Mouse (Mus musculus) embryonic facial prominence, embryonic 13.5 days (tissue): ENCODE measurements at regions not wholly inside any gene's neighbourhood (a gene's known extent, or its start where the extent isn't known, plus 50 kb on each side); places are given as distances from the start of the nearest gene placed in this dataset.

Source experiments
- ATAC-seq: fragments of 200-750 bp; cut with Nextera tagmentation; 2 replicates; pipeline ENCODE4 v1.8.0; 2017; ENCODE audit warnings: low read depth; ENCODE audit not compliant: insufficient number of reproducible peaks, insufficient read depth, low FRiP score, low TSS enrichment
- H3K27ac ChIP-seq: fragments of 300-500 bp; sonication (generic); 2 replicates; pipeline ENCODE4 v1.5.1; 2015; ENCODE audit warnings: moderate library complexity, mild to moderate bottlenecking, inconsistent platforms
- H3K27me3 ChIP-seq: fragments of 300-500 bp; sonication (generic); 2 replicates; pipeline ENCODE4 v1.6.1; 2015; ENCODE audit warnings: mild to moderate bottlenecking, inconsistent platforms
- H3K36me3 ChIP-seq: fragments of 300-500 bp; sonication (generic); 2 replicates; pipeline ENCODE4 v1.6.1; 2015; ENCODE audit warnings: mild to moderate bottlenecking, inconsistent platforms
- H3K4me1 ChIP-seq: fragments of 300-500 bp; sonication (generic); 2 replicates; pipeline ENCODE4 v1.6.1; 2015; ENCODE audit warnings: inconsistent platforms
- H3K4me2 ChIP-seq: fragments of 300-500 bp; sonication (generic); 2 replicates; pipeline ENCODE4 v1.6.1; 2015; ENCODE audit warnings: moderate library complexity, mild to moderate bottlenecking, inconsistent platforms
- H3K4me3 ChIP-seq: fragments of 300-500 bp; sonication (generic); 2 replicates; pipeline ENCODE4 v1.5.1; 2015; ENCODE audit warnings: mild to moderate bottlenecking, inconsistent platforms
- H3K9ac ChIP-seq: fragments of 300-500 bp; sonication (generic); 2 replicates; pipeline ENCODE4 v1.6.1; 2015; ENCODE audit warnings: mild to moderate bottlenecking, inconsistent platforms
- H3K9me3 ChIP-seq: fragments of 300-500 bp; sonication (generic); 2 replicates; pipeline ENCODE4 v1.6.1; 2016; ENCODE audit warnings: inconsistent platforms
- WGBS: fragments of 180-500 bp; shearing (Covaris S2); methylation state at CpG from one replicate; pipeline ENCODE4 v1.1.7; 2015; ENCODE audit warnings: mixed read lengths; 5-methylcytosine and 5-hydroxymethylcytosine counted together

- WGBS: 92% methylated on average over 4 of the region's 4 CpGs
- Histone ChIP-seq H3K9me3 (no peaks in the 10 kb centered on the region), H3K4me3 (no peak overlapping the region), H3K27me3 (no peaks in the 10 kb centered on the region), H3K36me3 (no peaks in the 10 kb centered on the region), H3K9ac (no peak overlapping the region), H3K27ac (no peak overlapping the region), H3K4me1 (peaks cover 3% of the 10 kb centered on the region), H3K4me2 (no peak overlapping the region)
- no peak for ATAC-seq
These were observed 127.9 kb downstream of the Opa1 start for GRCm38 (mm10) chr16:29706996-29707395.

GRCm38 (mm10) chr16:29707656-29708055 is 128.5 kb downstream of the Opa1 start:
- Histone ChIP-seq H3K27ac (no peak overlapping the region), H3K4me3 (no peak overlapping the region), H3K9me3 (no peaks in the 10 kb centered on the region), H3K36me3 (no peaks in the 10 kb centered on the region), H3K4me2 (no peak overlapping the region), H3K9ac (no peak overlapping the region), H3K27me3 (no peaks in the 10 kb centered on the region), H3K4me1 (peaks cover 9% of the 10 kb centered on the region)
- WGBS: 93% methylated on average over 11 of the region's 11 CpGs
- no peak for ATAC-seq

- 88% methylated on average over 4 of the region's 4 CpGs for WGBS
- Histone ChIP-seq H3K4me3 (no peak overlapping the region), H3K27ac (no peak overlapping the region), H3K9me3 (no peaks in the 10 kb centered on the region), H3K4me2 (no peak overlapping the region), H3K9ac (no peak overlapping the region), H3K4me1 (peaks cover 10% of the 10 kb centered on the region), H3K27me3 (no peaks in the 10 kb centered on the region), H3K36me3 (no peaks in the 10 kb centered on the region)
- ATAC-seq: no peak
These were observed 129.9 kb downstream of the Opa1 start for GRCm38 (mm10) chr16:29709072-29709471.

- no peak overlapping the region for H3K27ac ChIP-seq
- H3K27me3 ChIP-seq: no peaks in the 10 kb centered on the region
- H3K4me3 ChIP-seq: no peak overlapping the region
- no peaks in the 10 kb centered on the region for H3K9me3 ChIP-seq
- no peak overlapping the region for H3K4me2 ChIP-seq
- no peak for ATAC-seq
- H3K9ac ChIP-seq: no peak overlapping the region
- no peaks in the 10 kb centered on the region for H3K36me3 ChIP-seq
- peaks cover 23% of the 10 kb centered on the region for H3K4me1 ChIP-seq
These were observed 132.3 kb downstream of the Opa1 start for GRCm38 (mm10) chr16:29711386-29711785.

GRCm38 (mm10) chr16:29711912-29712681 is 133.0 kb downstream of the Opa1 start:
- Histone ChIP-seq H3K9me3 (no peaks in the 10 kb centered on the region), H3K9ac (no peak overlapping the region), H3K36me3 (no peaks in the 10 kb centered on the region), H3K27ac (no peak overlapping the region), H3K4me3 (no peak overlapping the region), H3K4me1 (peaks cover 23% of the 10 kb centered on the region), H3K27me3 (no peaks in the 10 kb centered on the region), H3K4me2 (no peak overlapping the region)
- 79% methylated on average over 12 of the region's 12 CpGs for WGBS
- no peak for ATAC-seq

GRCm38 (mm10) chr16:29714612-29715127 is 135.5 kb downstream of the Opa1 start:
- 40% methylated on average over 10 of the region's 10 CpGs for WGBS
- H3K27me3 ChIP-seq: no peaks in the 10 kb centered on the region

GRCm38 (mm10) chr16:29718965-29719364 is 139.8 kb downstream of the Opa1 start:
- peaks cover 3% of the 10 kb centered on the region; the same call in 1 of the 2 replicates for H3K27me3 ChIP-seq
- H3K4me3 ChIP-seq: no peak overlapping the region
- H3K4me2 ChIP-seq: peak overlapping the region; percentile 5
- no peaks in the 10 kb centered on the region for H3K9me3 ChIP-seq
- peaks cover 39% of the 10 kb centered on the region for H3K4me1 ChIP-seq
- ATAC-seq: no peak
- no peaks in the 10 kb centered on the region for H3K36me3 ChIP-seq
- H3K9ac ChIP-seq: no peak overlapping the region
- H3K27ac ChIP-seq: no peak overlapping the region
- WGBS: 24% methylated on average over 10 of the region's 10 CpGs

More at GRCm38 (mm10) chr16:29714612-29715127, 135.5 kb downstream of the Opa1 start:
- Histone ChIP-seq H3K4me3 (no peak overlapping the region), H3K36me3 (no peaks in the 10 kb centered on the region), H3K9ac (no peak overlapping the region), H3K4me2 (no peak overlapping the region), H3K27ac (no peak overlapping the region), H3K9me3 (no peaks in the 10 kb centered on the region), H3K4me1 (peaks cover 36% of the 10 kb centered on the region)
- no peak for ATAC-seq

GRCm38 (mm10) chr16:29719571-29720451 is 140.7 kb downstream of the Opa1 start:
- ATAC-seq: no peak
- Histone ChIP-seq H3K4me2 (no peak overlapping the region), H3K27me3 (peaks cover 3% of the 10 kb centered on the region; the same call in 1 of the 2 replicates), H3K36me3 (no peaks in the 10 kb centered on the region), H3K9me3 (no peaks in the 10 kb centered on the region), H3K4me3 (no peak overlapping the region), H3K4me1 (peaks cover 31% of the 10 kb centered on the region), H3K9ac (no peak overlapping the region), H3K27ac (no peak overlapping the region)
- 63% methylated on average over 23 of the region's 23 CpGs for WGBS

- peaks cover 32% of the 10 kb centered on the region for H3K4me1 ChIP-seq
- H3K27me3 ChIP-seq: peaks cover 33% of the 10 kb centered on the region
- no peak for ATAC-seq
- 52% methylated on average over 5 of the region's 5 CpGs for WGBS
- H3K9ac ChIP-seq: no peak overlapping the region
- no peak overlapping the region for H3K4me3 ChIP-seq
- no peak overlapping the region for H3K27ac ChIP-seq
- H3K4me2 ChIP-seq: no peak overlapping the region
- H3K36me3 ChIP-seq: no peaks in the 10 kb centered on the region
- no peaks in the 10 kb centered on the region for H3K9me3 ChIP-seq
These were observed 146.0 kb downstream of the Opa1 start for GRCm38 (mm10) chr16:29725153-29725552.

- peaks cover 36% of the 10 kb centered on the region for H3K27me3 ChIP-seq
- ATAC-seq: no peak
- no peak overlapping the region for H3K9ac ChIP-seq
- H3K27ac ChIP-seq: no peak overlapping the region
- H3K4me1 ChIP-seq: peaks cover 32% of the 10 kb centered on the region
- H3K36me3 ChIP-seq: no peaks in the 10 kb centered on the region
- no peak overlapping the region for H3K4me2 ChIP-seq
- WGBS: 52% methylated on average over 4 of the region's 4 CpGs
- no peaks in the 10 kb centered on the region for H3K9me3 ChIP-seq
- H3K4me3 ChIP-seq: no peak overlapping the region
These were observed 146.4 kb downstream of the Opa1 start for GRCm38 (mm10) chr16:29725563-29725962.

- H3K36me3 ChIP-seq: no peaks in the 10 kb centered on the region
- 79% methylated on average over 7 of the region's 7 CpGs for WGBS
These were observed 148.3 kb downstream of the Opa1 start for GRCm38 (mm10) chr16:29727397-29727796.

More at GRCm38 (mm10) chr16:29727397-29727796, 148.3 kb downstream of the Opa1 start:
- Histone ChIP-seq H3K9me3 (no peaks in the 10 kb centered on the region), H3K27ac (no peak overlapping the region), H3K4me1 (peaks cover 30% of the 10 kb centered on the region), H3K4me2 (no peak overlapping the region), H3K9ac (no peak overlapping the region), H3K4me3 (no peak overlapping the region), H3K27me3 (peaks cover 43% of the 10 kb centered on the region)
- ATAC-seq: no peak
